Mouse (Mus musculus): ENCODE data around the gene Pgd. TPM values are rescaled to one million over a fixed set of nuclear protein-coding genes. Genes with fewer than 3 reads are reported as not detected.
A peak's percentile ranks its signal among the peaks of the same experiment; 100 is the strongest.
"Not testable (repeated sequence)": the region's sequence is repeated elsewhere in the genome, so short reads cannot be mapped to it uniquely, and the experiment has no call there.

Pgd gene
- total RNA-seq, 2 experiments from 2014 or later: 33.1 to 33.5 TPM

DNA sequence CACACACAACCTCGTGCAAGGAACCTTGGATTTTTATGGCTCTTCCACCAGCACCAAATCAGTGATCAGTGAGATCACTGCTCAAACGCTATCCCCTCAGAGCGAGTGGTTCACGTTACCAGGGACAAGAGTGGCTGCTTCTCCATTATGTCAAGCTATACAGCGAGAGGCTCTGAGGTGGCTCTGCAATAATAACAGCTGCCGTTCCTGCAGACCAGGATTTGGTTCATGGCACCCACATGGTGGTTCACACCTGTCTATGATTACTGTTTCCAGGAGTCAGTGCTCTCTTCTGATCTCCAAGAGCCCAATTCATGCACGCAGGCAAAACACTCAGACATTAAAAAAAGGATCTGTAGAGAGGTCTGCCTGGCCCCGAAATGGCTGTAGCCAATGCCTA lies 28.1 kb downstream of the Pgd start:
- intact Hi-C loops (cut with DNase I): no loop called here
- no peak for DNase-seq (ENCODE audit: low spot score in 2 of 2)

DNA sequence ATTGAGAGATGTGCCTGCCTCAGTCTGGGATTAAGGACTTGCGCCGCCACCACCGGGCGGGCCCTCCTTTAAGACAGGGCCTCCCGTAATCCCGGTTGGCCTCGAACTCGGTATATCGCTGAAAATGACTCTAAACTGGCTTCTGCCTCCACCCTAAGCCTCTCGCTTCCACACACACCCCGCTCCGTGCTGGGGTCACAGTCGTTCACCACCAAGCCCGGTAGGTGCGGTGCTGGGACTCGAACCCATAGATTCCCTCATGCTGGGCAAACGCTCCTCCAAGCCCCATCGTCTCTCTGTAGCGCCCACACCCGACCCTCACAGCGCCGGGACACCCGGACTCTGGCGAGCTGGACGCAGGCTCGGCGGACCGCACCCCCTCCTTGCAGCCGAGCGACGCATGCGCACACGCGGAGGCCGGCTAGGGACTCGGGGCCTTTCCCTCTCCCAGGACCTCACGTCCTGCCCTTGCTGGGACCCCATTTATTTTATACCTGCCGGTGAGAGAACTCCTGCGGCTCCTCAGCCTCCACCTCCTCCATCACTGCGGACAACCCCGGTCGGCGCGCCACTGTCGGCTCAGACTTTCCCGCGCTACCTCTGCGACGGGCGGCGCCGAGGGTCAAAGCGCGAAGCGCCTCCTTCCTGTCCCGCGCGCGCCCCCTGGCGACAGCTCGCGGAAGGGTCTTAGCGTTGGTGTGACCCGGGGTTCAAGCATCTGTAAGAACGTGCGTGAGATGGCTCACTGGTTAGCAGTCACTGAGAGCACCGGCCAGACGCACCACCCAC lies 29.4 kb downstream of the Pgd start, which contains the start of gene Cenps:
Cenps (minus strand) TSS at position 648 of the 789 bp plus-strand sequence.
- peak; percentile 89 to 90 for DNase-seq (ENCODE audit: low spot score in 2 of 2)
- intact Hi-C loops (cut with DNase I): no loop called here

DNA sequence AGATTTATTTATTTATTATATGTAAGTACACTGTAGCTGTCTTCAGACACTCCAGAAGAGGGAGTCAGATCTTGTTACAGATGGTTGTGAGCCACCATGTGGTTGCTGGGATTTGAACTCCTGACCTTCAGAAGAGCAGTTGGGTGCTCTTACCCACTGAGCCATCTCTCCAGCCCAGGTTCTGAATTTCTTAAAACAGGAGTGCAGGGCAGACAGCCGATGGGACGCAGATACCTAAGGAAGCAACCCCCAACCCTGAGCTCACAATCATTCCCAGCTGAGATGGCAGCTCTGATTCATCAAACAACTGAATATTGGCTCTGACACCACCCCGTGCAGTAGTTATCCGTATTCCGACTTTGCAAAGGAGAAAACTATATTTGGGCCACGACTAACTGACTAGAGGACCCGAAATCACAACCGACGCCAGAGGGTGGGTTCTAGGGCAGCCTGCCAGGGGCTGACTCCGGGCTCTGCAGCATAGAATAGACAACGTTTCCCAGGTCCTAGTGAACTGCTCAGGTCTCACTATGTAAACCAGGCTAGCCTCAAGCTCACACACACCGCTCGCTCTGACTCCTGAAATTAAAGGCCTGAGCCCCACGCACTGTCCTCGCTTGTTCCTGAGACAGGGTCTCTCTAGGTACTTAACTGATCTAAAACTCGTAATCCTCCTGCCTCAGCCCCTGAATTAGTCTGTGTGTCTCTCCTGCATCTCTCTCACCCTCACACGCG lies 30.3 kb downstream of the Pgd start:
- intact Hi-C loops (cut with DNase I): no loop called here
- no peak for DNase-seq (ENCODE audit: low spot score in 2 of 2)

DNA sequence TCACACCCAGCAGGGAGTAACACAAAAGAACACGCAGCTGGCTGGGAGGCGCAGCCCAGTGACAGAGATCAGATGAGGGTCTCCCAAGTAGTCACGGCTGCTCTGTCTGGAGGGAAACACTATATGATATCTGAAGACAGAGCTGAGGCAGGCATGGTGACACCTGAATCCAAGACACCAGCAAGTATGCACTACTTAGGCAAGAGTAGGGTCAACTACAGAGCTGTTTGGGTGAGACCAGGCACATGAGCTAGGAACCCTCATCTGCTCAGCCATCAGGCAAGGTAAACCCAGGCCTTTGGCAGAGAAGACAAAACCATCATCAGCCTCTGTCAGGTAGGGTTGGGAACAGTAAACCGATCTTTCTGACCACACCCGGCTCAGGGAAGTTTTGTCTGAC lies 33.2 kb downstream of the Pgd start:
- intact Hi-C loops (cut with DNase I): no loop called here
- DNase-seq (ENCODE audit: low spot score in 2 of 2): no peak

DNA sequence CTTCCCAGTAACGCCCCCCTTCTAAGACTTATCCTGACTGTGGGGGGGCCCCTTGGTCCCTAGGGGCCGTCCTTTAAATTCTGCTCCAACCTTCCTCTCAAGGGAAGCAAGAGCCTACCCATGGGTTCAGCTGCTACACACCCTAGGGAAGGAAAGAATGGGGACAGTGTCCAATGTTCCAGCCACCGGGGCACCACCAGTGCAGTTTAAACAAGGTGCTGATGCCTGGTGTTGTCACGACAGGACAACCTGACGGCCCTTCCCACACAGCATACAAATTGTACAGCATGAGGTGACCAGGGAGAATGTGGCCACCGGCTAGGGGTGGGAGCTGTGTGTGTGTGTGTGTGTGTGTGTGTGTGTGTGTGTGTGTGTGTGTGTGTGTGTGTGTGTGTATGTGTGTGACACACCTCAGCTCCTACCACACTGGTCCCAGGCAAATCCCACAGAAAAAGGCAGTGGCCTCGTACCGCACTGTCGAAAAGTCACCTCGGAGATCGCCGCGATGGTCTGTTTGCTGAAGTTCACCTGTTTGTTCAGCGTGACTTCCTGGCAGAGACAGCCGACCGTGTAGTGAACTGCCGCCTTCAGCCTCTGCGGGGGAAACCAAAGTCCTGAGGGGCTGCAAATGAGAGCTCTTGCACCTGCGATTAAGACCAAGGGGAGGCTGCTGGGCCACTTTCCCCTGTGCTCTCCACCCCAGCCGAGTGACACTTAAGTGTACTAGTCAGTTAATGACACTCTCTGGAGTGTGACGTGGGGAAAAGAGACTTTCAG lies 34.6 kb downstream of the Pgd start:
- intact Hi-C loops (cut with DNase I): no loop called here

DNA sequence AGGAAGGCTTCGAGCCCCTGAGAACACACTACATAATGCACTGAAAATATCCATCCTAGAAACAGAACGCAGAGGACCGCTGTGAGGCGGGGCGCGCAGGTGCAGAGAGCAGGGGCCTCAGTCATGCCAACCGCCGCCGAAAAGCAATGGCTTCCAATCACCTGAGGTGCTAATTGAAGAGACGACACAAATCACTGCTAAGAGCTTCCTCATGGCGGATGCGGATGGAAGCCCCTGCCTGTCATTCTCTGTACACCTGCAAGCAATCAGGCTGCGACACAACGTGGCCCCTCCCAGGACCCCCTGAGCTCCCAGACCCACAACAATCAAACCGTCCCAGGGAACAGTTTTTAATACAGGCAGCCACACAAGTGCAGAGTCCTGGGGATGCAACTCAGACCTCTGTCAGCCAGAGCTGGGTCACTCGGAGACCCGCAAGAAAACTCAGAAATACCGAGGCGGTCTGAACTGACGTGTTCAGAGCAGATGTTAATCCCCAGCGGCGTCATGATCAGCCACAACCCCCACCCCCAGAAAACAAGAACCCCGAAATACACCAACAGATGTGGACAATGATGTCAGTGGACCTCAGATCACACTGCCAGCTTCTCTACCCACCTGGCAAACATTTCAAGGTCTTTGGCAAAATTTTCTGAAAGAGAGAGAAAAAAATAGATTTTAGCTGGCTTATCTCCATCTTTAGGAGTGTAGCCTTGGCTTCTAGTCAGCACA lies 35.4 kb downstream of the Pgd start:
- intact Hi-C loops (cut with DNase I): no loop called here
- DNase-seq (ENCODE audit: low spot score in 2 of 2): no peak

More for the DNA sequence above, 34.6 kb downstream of the Pgd start:
- no peak for DNase-seq (ENCODE audit: low spot score in 2 of 2)

DNA sequence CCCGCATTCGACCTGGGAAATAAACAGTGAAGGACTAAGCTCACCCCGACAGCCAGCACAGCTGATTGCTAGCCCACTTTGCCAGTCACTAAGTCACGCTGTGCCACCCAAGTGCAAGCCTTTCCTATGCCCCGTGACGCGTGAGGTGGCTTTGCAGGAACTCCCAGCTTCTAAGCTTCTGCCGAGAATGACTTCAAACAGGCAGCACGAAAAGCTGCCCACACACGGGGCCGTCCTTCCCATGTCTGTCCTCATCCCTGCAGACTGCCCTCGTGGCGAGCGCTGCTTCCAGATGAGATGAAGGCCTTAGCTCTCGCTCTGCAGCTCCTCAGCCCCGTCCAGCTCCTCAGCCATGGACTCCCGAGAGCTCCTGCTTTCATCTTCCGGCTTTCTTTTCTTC lies 38.1 kb downstream of the Pgd start:
- intact Hi-C loops (cut with DNase I): no loop called here
- DNase-seq (ENCODE audit: low spot score in 2 of 2): peak in 1 of 2 experiments; percentile 76

DNA sequence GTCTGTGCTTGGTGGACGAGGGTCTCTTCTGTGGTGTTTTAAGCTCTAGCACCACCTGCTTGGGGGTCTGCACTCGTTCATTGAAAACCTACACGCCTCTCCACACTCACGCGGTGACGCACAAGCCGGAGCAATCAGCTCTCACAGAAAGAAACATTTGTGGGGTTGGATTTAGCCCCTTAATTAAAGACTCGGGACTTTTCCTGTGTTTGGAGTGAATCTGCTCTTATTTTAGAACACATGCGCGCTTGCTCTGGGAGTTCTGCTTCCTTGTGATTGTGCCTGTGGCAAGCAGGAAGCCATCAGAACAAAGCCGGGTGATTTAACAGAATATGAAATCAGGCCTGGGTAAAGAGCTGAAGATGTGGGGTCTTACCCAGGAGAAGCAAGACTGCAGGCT lies 39.9 kb downstream of the Pgd start, which contains the start of gene Cort:
Cort (minus strand) TSS at position 101 of the 400 bp plus-strand sequence.
- DNase-seq (ENCODE audit: low spot score in 2 of 2): peak in 1 of 2 experiments; percentile 54
- intact Hi-C loops (cut with DNase I): no loop called here

DNA sequence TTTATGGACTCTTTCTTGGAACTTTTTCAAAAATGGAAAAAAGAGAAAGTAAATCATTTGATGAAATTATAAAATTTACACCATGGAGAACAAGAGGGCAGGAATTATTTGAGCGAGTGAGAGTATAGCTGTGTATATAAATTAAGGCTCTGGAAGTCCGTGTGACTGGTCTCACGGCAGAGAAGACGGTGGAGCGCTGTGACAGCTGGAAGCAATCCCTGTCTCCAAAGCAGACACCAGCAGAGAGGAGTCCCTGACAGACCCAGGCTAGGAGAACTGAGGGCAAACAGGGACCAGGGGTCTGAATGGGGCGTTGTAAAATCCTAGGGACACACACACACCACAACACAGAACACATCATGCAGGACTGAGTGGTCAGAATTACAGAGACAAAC lies 40.5 kb downstream of the Pgd start:
- intact Hi-C loops (cut with DNase I): no loop called here
- DNase-seq (ENCODE audit: low spot score in 2 of 2): no peak

DNA sequence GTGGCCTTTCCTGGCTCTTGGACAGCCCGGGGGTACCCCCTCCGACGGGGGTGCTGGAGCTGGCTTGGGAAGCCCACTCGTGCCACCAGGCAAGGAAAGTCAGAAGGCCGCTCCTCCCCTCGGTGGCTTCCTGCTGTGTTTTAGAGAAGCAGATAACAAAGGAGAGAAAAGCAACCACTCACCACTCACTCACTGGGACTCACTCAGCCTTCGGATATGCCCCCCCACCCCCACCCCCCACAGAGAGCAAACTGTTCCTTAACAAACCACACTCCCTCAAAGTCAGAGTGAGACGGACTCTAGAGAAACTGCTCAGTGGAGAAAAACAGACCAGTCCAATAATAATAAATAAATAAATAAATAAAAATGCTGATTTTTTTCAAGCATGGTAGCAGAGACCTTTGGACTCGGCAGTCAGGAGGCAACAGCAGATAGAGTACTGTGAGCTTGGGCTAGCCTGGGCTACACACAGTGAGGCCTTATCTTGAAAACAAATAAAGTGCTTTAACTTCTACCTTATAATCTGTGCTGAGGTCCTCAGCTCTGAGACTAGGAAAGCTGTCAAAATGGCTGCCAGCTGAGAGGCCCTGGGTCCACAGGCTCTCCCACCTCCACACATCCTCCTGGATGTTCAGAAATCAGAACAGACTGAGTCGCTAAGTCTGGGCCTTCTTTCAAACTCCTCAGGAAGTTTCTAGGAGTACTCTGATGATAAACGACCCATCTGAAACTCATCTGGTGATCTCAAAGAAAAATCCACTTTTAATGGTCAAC lies 41.0 kb downstream of the Pgd start:
- no peak for DNase-seq (ENCODE audit: low spot score in 2 of 2)

DNA sequence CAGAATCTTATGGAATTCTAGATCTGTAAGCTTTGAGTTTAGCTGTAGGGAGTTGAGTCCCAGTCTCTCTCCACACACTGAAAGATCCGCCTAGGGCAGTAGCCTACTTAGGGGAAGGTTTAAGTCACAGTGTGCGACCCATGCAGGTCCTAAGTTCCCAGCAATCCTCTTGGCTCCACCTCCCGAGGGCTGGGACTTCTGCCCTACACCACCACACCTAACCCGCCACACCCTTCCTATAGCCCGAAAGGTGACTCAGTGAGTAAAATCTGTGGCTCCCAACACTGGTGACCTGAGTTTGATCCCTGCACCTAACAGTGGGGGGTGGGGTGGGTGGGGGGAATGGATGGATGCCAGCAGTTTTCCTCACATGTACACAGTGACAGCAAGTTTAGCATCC lies 43.1 kb downstream of the Pgd start:
- DNase-seq (ENCODE audit: low spot score in 2 of 2): no peak
- intact Hi-C loops (cut with DNase I): no loop called here

More for the DNA sequence above, 41.0 kb downstream of the Pgd start:
- intact Hi-C loops (cut with DNase I): no loop called here

DNA sequence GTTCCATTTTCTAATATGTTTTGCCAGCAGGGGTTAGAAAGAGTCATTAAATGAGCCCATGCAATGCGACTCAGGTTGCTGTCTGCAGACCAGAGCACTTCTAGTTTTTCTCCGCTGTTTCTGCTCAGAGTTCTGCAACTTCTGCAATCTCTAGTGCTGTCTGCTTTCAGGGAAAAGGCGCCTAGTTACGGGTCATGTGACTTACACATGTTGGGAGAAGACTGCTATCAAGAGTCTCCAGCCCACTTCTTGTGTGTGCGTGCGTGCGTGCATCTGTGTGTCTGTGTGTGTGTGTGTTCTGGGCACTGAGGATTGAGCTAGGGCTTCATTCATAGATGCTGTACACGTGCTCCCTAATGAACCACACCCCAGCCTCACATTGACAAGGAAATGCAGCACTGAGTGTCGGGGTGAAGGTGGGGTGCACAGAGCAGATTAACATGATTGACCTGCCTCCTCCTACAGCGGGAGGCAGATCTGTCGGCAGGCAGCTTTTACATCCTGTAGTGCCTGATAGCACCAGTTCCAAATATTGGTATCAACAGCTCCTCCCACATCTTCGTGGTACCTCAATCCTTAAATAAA lies 46.5 kb downstream of the Pgd start:
- DNase-seq (ENCODE audit: low spot score in 2 of 2); intact Hi-C loops (cut with DNase I): not testable (repeated sequence)

DNA sequence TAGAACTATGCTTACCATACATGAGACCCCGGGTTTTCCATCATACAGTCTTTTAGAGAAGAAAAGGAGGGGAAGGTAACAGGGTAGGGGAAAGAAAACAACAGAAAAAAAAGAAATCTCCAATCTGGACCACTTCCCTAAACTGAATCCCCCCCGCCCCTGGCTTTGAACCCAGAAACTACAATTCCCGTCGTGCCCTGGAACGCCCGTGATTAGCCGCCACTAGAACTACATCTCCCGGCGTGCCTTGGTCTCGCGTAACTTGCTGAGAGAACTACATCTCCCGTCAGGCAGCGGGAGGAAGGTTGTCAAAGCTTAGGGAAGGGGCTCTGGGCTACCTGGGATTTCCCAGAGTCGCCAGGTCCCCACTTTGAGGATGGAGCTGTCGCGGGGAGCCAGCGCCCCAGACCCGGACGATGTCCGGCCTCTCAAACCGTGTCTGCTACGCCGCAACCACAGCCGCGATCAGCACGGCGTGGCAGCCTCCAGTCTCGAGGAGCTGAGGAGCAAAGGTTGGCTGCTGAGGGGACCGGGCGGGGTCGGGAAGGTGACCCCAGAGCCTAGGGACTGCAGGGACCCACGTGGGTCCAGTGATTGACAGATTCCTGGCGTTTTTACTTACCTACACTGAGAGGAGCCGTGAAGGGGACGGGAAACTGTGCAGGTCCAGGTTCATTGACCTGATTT lies 62.6 kb downstream of the Pgd start, which contains the start of gene Dffa:
Dffa (plus strand) TSS at position 272 of the 687 bp plus-strand sequence.
- intact Hi-C loops (cut with DNase I): no loop called here
- DNase-seq (ENCODE audit: low spot score in 2 of 2): peak; percentile 90 to 95

DNA sequence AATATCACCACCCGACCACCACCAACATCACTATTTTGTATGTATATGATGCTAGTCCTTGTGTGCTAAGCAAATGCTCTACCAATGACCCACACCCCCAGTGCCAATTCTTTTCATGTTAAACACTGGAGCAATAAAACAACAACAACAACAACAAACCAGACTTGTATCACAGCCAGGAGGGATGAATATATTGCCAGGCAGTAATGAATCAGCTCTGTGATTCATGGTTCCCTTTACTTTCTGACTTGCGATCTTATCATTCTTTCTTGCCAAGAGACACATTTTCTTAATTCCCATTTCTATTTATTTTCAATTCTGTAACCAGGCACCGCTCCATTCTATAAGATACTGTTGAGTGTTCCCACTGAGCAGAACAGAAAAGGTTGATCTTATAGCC lies 65.1 kb downstream of the Pgd start:
- no peak for DNase-seq (ENCODE audit: low spot score in 2 of 2)
- intact Hi-C loops (cut with DNase I): no loop called here

DNA sequence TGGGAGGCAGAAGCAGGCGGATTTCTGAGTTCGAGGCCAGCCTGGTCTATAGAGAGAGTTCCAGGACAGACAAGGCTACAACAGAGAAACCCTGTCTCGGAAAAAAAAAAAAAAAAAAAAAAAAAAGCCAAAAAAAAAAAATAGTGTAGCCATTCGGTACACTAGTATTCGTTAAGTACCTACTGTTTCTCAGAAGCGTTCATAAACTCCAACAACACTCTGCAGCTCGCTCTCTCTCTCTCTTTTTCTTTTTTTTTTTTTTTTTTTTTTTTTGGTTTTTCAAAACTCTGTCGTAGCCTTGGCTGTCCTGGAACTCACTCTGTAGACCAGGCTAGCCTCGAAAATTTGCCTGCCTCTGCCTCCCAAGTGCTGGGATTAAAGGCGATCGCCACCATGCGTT lies 66.1 kb downstream of the Pgd start:
- DNase-seq (ENCODE audit: low spot score in 2 of 2); intact Hi-C loops (cut with DNase I): not testable (repeated sequence)

Data from left cerebral cortex, postnatal 25 days (tissue).